8 mouse cellular contexts compared by ENCODE assay signal in the genomic region with DNA sequence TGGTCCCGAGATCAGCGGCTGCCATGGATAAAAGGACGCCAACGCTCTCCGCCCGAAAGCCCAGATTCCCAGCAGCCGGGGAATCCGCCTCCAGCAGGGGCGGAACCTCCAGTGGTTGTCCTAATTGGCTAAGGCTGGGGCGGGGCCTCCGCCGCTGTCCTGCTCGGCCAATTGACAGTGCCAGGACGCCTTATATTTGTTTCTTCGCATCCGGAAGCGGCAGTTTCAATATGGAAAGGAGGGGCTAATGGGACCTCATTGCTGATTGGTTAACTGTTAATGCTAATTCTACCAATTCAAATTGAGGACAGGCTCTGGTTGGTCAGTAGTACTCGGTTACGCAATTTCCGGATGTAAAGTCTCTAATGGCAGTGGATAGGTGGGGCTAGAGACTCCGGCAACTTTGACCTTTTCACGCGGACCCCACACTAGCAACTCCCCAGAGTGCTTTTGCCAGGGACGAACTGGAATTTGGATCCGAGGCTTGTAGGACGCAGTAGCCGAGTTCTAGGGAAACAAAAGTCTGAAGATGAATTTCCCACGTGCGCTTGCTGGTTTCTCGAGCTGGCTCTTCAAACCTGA. TPM values are rescaled to one million over a fixed set of nuclear protein-coding genes. Genes with fewer than 3 reads are reported as not detected.
DNase-seq lines count a peak whose midpoint lies in the region; ATAC-seq and TF ChIP-seq lines count a peak whose summit lies in the region.

A gene (minus strand): TSS at position 367 of the 582 bp plus-strand sequence.
A gene (plus strand): TSS at position 530 of the 582 bp plus-strand sequence.

- 0 out of 2 replicates have a peak, but pooled peaks have one; percentile 21 for TF ChIP-seq EP300 in heart, adult 2 months (IDR thresholded peaks at IDR 0.05; ENCODE audit: insufficient read depth, low read depth, low read length)

- peaks cover 33% of the 10 kb centered on the region for H3K36me3 ChIP-seq in embryonic facial prominence, embryonic 14.5 days (ENCODE audit: control insufficient read depth, insufficient read depth, low read length)
- peaks cover 3% of the 10 kb centered on the region; the same call in 1 of the 2 replicates for H3K36me3 ChIP-seq in heart, adult 2 months (ENCODE audit: control insufficient read depth, insufficient read depth, low read length)
- peaks cover 46% of the 10 kb centered on the region for H3K36me3 ChIP-seq in limb, embryonic 13.5 days
- H3K36me3 ChIP-seq in midbrain, embryonic 16.5 days (ENCODE audit: control insufficient read depth, insufficient read depth, low read length) = peaks cover 15% of the 10 kb centered on the region

- peak within 1 kb of the TSS; percentile 86 for H3K4me2 ChIP-seq in embryonic facial prominence, embryonic 14.5 days (ENCODE audit: low read depth, low read length)
- peak within 1 kb of the TSS; percentile 90 for H3K4me2 ChIP-seq in limb, embryonic 13.5 days (replicated peaks)
- peak within 1 kb of the TSS; percentile 84 for H3K4me2 ChIP-seq in midbrain, embryonic 16.5 days (ENCODE audit: low read length)

- peak within 1 kb of the TSS; percentile 86 for H3K27ac ChIP-seq in embryonic facial prominence, embryonic 14.5 days (replicated peaks; ENCODE audit: low read depth, low read length)
- H3K27ac ChIP-seq in heart, adult 2 months = peak within 1 kb of the TSS; percentile 51
- H3K27ac ChIP-seq in limb, embryonic 13.5 days = peak within 1 kb of the TSS; percentile 40; the same call in 1 of the 2 replicates
- peak within 1 kb of the TSS; percentile 82 for H3K27ac ChIP-seq in midbrain, embryonic 16.5 days (ENCODE audit: low read length)

- no peaks in the 10 kb centered on the region for H3K27me3 ChIP-seq in embryonic facial prominence, embryonic 14.5 days (replicated peaks; ENCODE audit: control insufficient read depth, insufficient read depth, low read length)
- H3K27me3 ChIP-seq in heart, adult 2 months (ENCODE audit: control insufficient read depth, insufficient read depth, low read length) = no peaks in the 10 kb centered on the region
- H3K27me3 ChIP-seq in limb, embryonic 13.5 days = no peaks in the 10 kb centered on the region
- H3K27me3 ChIP-seq in midbrain, embryonic 16.5 days (ENCODE audit: control insufficient read depth, insufficient read depth, low read depth, low read length) = no peaks in the 10 kb centered on the region

- H3K4me1 ChIP-seq in embryonic facial prominence, embryonic 14.5 days (ENCODE audit: control insufficient read depth, insufficient read depth, low read length) = peaks cover 13% of the 10 kb centered on the region; the same call in 1 of the 2 replicates
- peaks cover 11% of the 10 kb centered on the region for H3K4me1 ChIP-seq in heart, adult 2 months (ENCODE audit: control insufficient read depth, insufficient read depth, low read length)
- H3K4me1 ChIP-seq in limb, embryonic 13.5 days = peaks cover 23% of the 10 kb centered on the region
- H3K4me1 ChIP-seq in midbrain, embryonic 16.5 days (ENCODE audit: control insufficient read depth, insufficient read depth, low read length) = peaks cover 22% of the 10 kb centered on the region

- peak; percentile 98 for ATAC-seq in embryonic facial prominence, embryonic 14.5 days (ENCODE audit: low read depth)
- peak; percentile 98 for ATAC-seq in limb, embryonic 13.5 days (ENCODE audit: low FRiP score, low read depth)
- peak; percentile 97 for ATAC-seq in midbrain, embryonic 16.5 days

- 0 out of 2 replicates have a peak, but pooled peaks cover 4% of the 10 kb centered on the region for H3K79me2 ChIP-seq in heart, adult 2 months (replicated peaks; ENCODE audit: control insufficient read depth, insufficient read depth, low read length)

- peak within 1 kb of the TSS; percentile 89 for H3K4me3 ChIP-seq in embryonic facial prominence, embryonic 14.5 days (ENCODE audit: low read depth, low read length)
- H3K4me3 ChIP-seq in heart, adult 2 months = peak within 1 kb of the TSS; percentile 80
- peak within 1 kb of the TSS; percentile 63 for H3K4me3 ChIP-seq in limb, embryonic 13.5 days
- peak within 1 kb of the TSS; percentile 76 for H3K4me3 ChIP-seq in midbrain, embryonic 16.5 days (ENCODE audit: low read depth, low read length)

- TF ChIP-seq POLR2A in heart, adult 2 months (IDR thresholded peaks at IDR 0.05; ENCODE audit: insufficient read depth, low read depth, low read length) = peak; percentile 62

- peak; percentile 92 for DNase-seq in 3134 (ENCODE audit: extremely low read depth, insufficient read length, low spot score)
- DNase-seq in adrenal gland, postnatal 4 days (ENCODE audit: low spot score in 2 of 2) = peak; percentile 73 to 87
- peak; percentile 99 for DNase-seq in embryonic facial prominence, embryonic 14.5 days (ENCODE audit: low spot score)
- peak; percentile 91 to 97 for DNase-seq in heart, adult 2 months
- peak; percentile 98 to 99 for DNase-seq in kidney, adult 8-10 months
- peak; percentile 84 to 95 for DNase-seq in spleen, postnatal 10 days (ENCODE audit: low spot score in 2 of 2)

- under 1% methylated on average over 30 of the region's 30 CpGs for WGBS in embryonic facial prominence, embryonic 14.5 days
- under 1% methylated on average over 30 of the region's 30 CpGs for WGBS in heart, adult 2 months
- WGBS in limb, embryonic 13.5 days = under 1% methylated on average over 30 of the region's 30 CpGs
- WGBS in midbrain, embryonic 16.5 days = under 1% methylated on average over 30 of the region's 30 CpGs

- peak; percentile 27 for TF ChIP-seq CTCF in heart, adult 2 months (IDR thresholded peaks at IDR 0.05)

- intact Hi-C loops in heart, adult 2 months (cut with DNase I) = loop anchor here (5.0 kb wide), 2 partner anchors 34 to 69 kb away; a partner anchor contains a TSS

- H3K9me3 ChIP-seq in embryonic facial prominence, embryonic 14.5 days (ENCODE audit: control insufficient read depth, low read length) = no peaks in the 10 kb centered on the region
- no peaks in the 10 kb centered on the region; the same call in 1 of the 2 replicates for H3K9me3 ChIP-seq in limb, embryonic 13.5 days
- no peaks in the 10 kb centered on the region for H3K9me3 ChIP-seq in midbrain, embryonic 16.5 days (replicated peaks; ENCODE audit: control insufficient read depth, low read length, poor library complexity, severe bottlenecking)

- H3K9ac ChIP-seq in embryonic facial prominence, embryonic 14.5 days (ENCODE audit: low read depth, low read length) = peak within 1 kb of the TSS; percentile 83
- H3K9ac ChIP-seq in heart, adult 2 months (ENCODE audit: low read depth, low read length) = peak within 1 kb of the TSS; percentile 80
- peak within 1 kb of the TSS; percentile 78 for H3K9ac ChIP-seq in limb, embryonic 13.5 days
- H3K9ac ChIP-seq in midbrain, embryonic 16.5 days (ENCODE audit: low read depth, low read length) = peak within 1 kb of the TSS; percentile 83

RNA-seq across cellular contexts. Expression of the first gene that starts in this region (rescaled TPM):
- 10 to 100 TPM; 40.8 to 42.6 TPM for total RNA-seq in adrenal gland, postnatal 4 days (2021)
- polyA plus RNA-seq in embryonic facial prominence, embryonic 14.5 days (2014; fragmentation: Nextera tagmentation; extraction: Ambion mirVana) = 23.9 and 25.6 TPM in 2 replicates
- total RNA-seq in heart, adult 2 months (2021) = 1 to 10 TPM; 5.4 to 7.4 TPM
- 24.8 and 26.0 TPM in 2 replicates for polyA plus RNA-seq in heart, adult 2 months (2012; rRNA removed)
- 42.8 and 48.8 TPM in 2 replicates for polyA plus RNA-seq in limb, embryonic 13.5 days (2015; fragmentation: Nextera tagmentation; extraction: Ambion mirVana)
- polyA plus RNA-seq in midbrain, embryonic 16.5 days (2015; fragmentation: Nextera tagmentation; extraction: Ambion mirVana) = 34.8 and 38.8 TPM in 2 replicates

RNA-seq across cellular contexts. Expression of the second gene that starts in this region (rescaled TPM):
- total RNA-seq in adrenal gland, postnatal 4 days (2021) = 1 to 10 TPM; 7.6 to 8.2 TPM
- polyA plus RNA-seq in embryonic facial prominence, embryonic 14.5 days (2014; fragmentation: Nextera tagmentation; extraction: Ambion mirVana) = 5.2 and 5.5 TPM in 2 replicates
- 10 to 100 TPM; 21.1 to 22.8 TPM for total RNA-seq in heart, adult 2 months (2021)
- 3.3 and 14.3 TPM in 2 replicates for polyA plus RNA-seq in heart, adult 2 months (2012; rRNA removed)
- 11.3 and 13.0 TPM in 2 replicates for polyA plus RNA-seq in limb, embryonic 13.5 days (2015; fragmentation: Nextera tagmentation; extraction: Ambion mirVana)
- 7.5 and 10.5 TPM in 2 replicates for polyA plus RNA-seq in midbrain, embryonic 16.5 days (2015; fragmentation: Nextera tagmentation; extraction: Ambion mirVana)

Comparison
In these comparisons a context has a peak if more than half of its experiments do, and no peak if none do; other contexts are left out.
1. Peak in every context shown above with its lines: DNase-seq, ATAC-seq, H3K4me3 ChIP-seq and H3K27ac ChIP-seq.
2. RNA of the first gene that starts in this region (total RNA-seq): 40.8 to 42.6 TPM in adrenal gland, postnatal 4 days; 5.4 to 7.4 TPM in heart, adult 2 months; every median in the first group is over 4 times any median in the second.